Mouse (Mus musculus) ES-E14 (cell line): ENCODE measurements around the gene Spink8.

Source experiments
- CHD2 ChIP-seq: IDR thresholded peaks from 2 replicates; pipeline ENCODE4 v1.6.1; 2014; ENCODE audit warnings: mild to moderate bottlenecking, low read depth, low read length, inconsistent platforms
- HCFC1 ChIP-seq: IDR thresholded peaks from 2 replicates; pipeline ENCODE4 v1.6.1; 2012; ENCODE audit warnings: low read length, inconsistent platforms, borderline replicate concordance; ENCODE audit not compliant: insufficient read depth
- MAFK ChIP-seq: IDR thresholded peaks from 2 replicates; pipeline ENCODE4 v1.6.1; 2014; ENCODE audit warnings: mild to moderate bottlenecking, low read depth, low read length, inconsistent platforms; ENCODE audit not compliant: insufficient read depth
- ZC3H11A ChIP-seq: IDR thresholded peaks from 2 replicates; pipeline ENCODE4 v1.6.1; 2012; ENCODE audit warnings: low read depth, mild to moderate bottlenecking, inconsistent platforms, low read length, borderline replicate concordance
- ZNF384 ChIP-seq: IDR thresholded peaks from 2 replicates; pipeline ENCODE4 v1.6.1; 2012; ENCODE audit warnings: low read depth, low read length, inconsistent platforms

DNA sequence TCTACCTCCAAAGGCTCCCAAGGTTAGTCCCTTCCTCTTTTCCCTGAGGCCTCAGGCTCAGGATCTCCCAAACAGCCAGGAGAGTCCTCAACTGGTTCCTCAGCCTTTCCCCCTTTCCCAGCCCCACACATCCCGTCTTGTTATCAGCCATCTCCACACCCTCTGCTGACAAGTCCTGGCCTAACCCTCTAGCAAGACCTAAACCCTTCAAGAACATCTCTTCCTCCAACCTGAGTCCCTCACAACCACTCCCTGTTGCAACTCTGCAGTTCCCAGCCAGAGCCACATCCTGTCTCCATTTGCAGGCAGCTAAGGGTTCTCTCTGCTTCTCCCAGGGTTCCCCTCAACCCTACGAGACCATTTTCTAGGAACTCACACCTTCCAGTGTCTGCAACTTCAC, 54.1 kb downstream of the Spink8 start:
- TF ChIP-seq CHD2: no peak
- TF ChIP-seq ZNF384: no peak
- no peak for TF ChIP-seq HCFC1
- no peak for TF ChIP-seq MAFK
- no peak for TF ChIP-seq ZC3H11A
